Mouse (Mus musculus): Measurements from ENCODE around the gene Krt7.

GRCm38 (mm10) chr15:101384610-101385009 lies 26.2 kb upstream of the Krt7 start:
- TF ChIP-seq CTCF (IDR thresholded peaks at IDR 0.05) = no peak
- TF ChIP-seq POLR2A (IDR thresholded peaks at IDR 0.05; ENCODE audit: insufficient read depth, low read depth, low read length) = no peak
